Mouse (Mus musculus): ENCODE data around the gene Mtap. TPM values are rescaled to one million over a fixed set of nuclear protein-coding genes. Genes with fewer than 3 reads are reported as not detected.

The Mtap gene
- total and polyA plus RNA-seq, 3 experiments = 36.7 to 52.0 (median 45.4) TPM

- no peaks in the 10 kb centered on the region for H3K9me3 ChIP-seq (replicated peaks; ENCODE audit: insufficient read depth, low read length)
These were observed 36.1 kb downstream of the Mtap start for GRCm38 (mm10) chr4:89172873-89173605.

GRCm38 (mm10) chr4:89177514-89178307, 40.8 kb downstream of the Mtap start:
- TF ChIP-seq CHD2 (IDR thresholded peaks at IDR 0.05; ENCODE audit: low read length) (no peak), MXI1 (IDR thresholded peaks at IDR 0.05; ENCODE audit: low read depth, low read length) (no peak), MYC (IDR thresholded peaks at IDR 0.05; ENCODE audit: low read depth, low read length) (no peak), RCOR1 (IDR thresholded peaks at IDR 0.05; ENCODE audit: low read depth, low read length) (no peak), MAZ (IDR thresholded peaks at IDR 0.05; ENCODE audit: low read depth, low read length) (no peak), TBP (IDR thresholded peaks at IDR 0.05; ENCODE audit: low read depth, low read length) (no peak)
- no peak overlapping the region for H3K4me3 ChIP-seq (ENCODE audit: control insufficient read depth in 1 of 2, insufficient read depth in 1 of 2, low read depth in 2 of 2, low read length in 2 of 2)
- DNase-seq (ENCODE audit: low read depth, low spot score) = no peak
- H3K79me2 ChIP-seq (ENCODE audit: control insufficient read depth, insufficient read depth, low read length, poor library complexity) = no peaks in the 10 kb centered on the region
- peaks cover 0 to 5% of the 10 kb centered on the region in 2 experiments; a peak in 2 of 4 replicates for H3K36me3 ChIP-seq (ENCODE audit: control insufficient read depth in 1 of 2, insufficient read depth in 2 of 2, low read length in 2 of 2)
- H3K27ac ChIP-seq (ENCODE audit: control insufficient read depth, low read depth, low read length) = no peak overlapping the region
- H3K4me1 ChIP-seq (ENCODE audit: control insufficient read depth in 1 of 2, insufficient read depth in 2 of 2, low read length in 2 of 2) = no peaks in the 10 kb centered on the region
- H3K9me3 ChIP-seq (replicated peaks; ENCODE audit: insufficient read depth, low read length) = no peaks in the 10 kb centered on the region
- no peaks in the 10 kb centered on the region for H3K27me3 ChIP-seq (ENCODE audit: control insufficient read depth in 1 of 2, insufficient read depth in 2 of 2, low read length in 2 of 2)
- no peak overlapping the region for H3K9ac ChIP-seq (ENCODE audit: control insufficient read depth, low read depth, low read length, poor library complexity, severe bottlenecking)

More at GRCm38 (mm10) chr4:89172873-89173605, 36.1 kb downstream of the Mtap start:
- Histone ChIP-seq H3K79me2 (ENCODE audit: control insufficient read depth, insufficient read depth, low read length, poor library complexity) (no peaks in the 10 kb centered on the region), H3K4me1 (ENCODE audit: control insufficient read depth in 1 of 2, insufficient read depth in 2 of 2, low read length in 2 of 2) (no peaks in the 10 kb centered on the region), H3K27ac (ENCODE audit: control insufficient read depth, low read depth, low read length) (no peak overlapping the region), H3K36me3 (ENCODE audit: control insufficient read depth in 1 of 2, insufficient read depth in 2 of 2, low read length in 2 of 2) (peaks cover 0 to 9% of the 10 kb centered on the region in 2 experiments; a peak in 2 of 4 replicates), H3K27me3 (ENCODE audit: control insufficient read depth in 1 of 2, insufficient read depth in 2 of 2, low read length in 2 of 2) (no peaks in the 10 kb centered on the region), H3K4me3 (ENCODE audit: control insufficient read depth in 1 of 2, insufficient read depth in 1 of 2, low read depth in 2 of 2, low read length in 2 of 2) (no peak overlapping the region), H3K9ac (ENCODE audit: control insufficient read depth, low read depth, low read length, poor library complexity, severe bottlenecking) (no peak overlapping the region)
- DNase-seq (ENCODE audit: low read depth, low spot score) = no peak
- TF ChIP-seq MAFK (IDR thresholded peaks at IDR 0.05; ENCODE audit: borderline replicate concordance, low read depth, low read length) = no peak
- no peak for TF ChIP-seq RCOR1 (IDR thresholded peaks at IDR 0.05; ENCODE audit: low read depth, low read length)
- no peak for TF ChIP-seq KAT2A (conservative IDR thresholded peaks at IDR 0.05; ENCODE audit: low read depth, low read length)
- no peak for TF ChIP-seq TAL1 (IDR thresholded peaks at IDR 0.05; ENCODE audit: low read length)
- no peak for TF ChIP-seq CTCF (IDR thresholded peaks at IDR 0.05 in 2 of 3, conservative IDR thresholded peaks at IDR 0.05 in 1 of 3; ENCODE audit: control insufficient read depth in 1 of 3, insufficient read depth in 1 of 3, low read depth in 2 of 3, low read length in 3 of 3, poor library complexity in 1 of 3, severe bottlenecking in 1 of 3)
- TF ChIP-seq POLR2A (IDR thresholded peaks at IDR 0.05; ENCODE audit: control insufficient read depth in 1 of 2, insufficient read depth in 1 of 2, low read depth in 1 of 2, low read length in 2 of 2, poor library complexity in 1 of 2) = no peak
- no peak for TF ChIP-seq SMC3 (IDR thresholded peaks at IDR 0.05; ENCODE audit: low read depth, low read length)
- TF ChIP-seq ZKSCAN1 (IDR thresholded peaks at IDR 0.05; ENCODE audit: low read depth, low read length) = no peak
- no peak for TF ChIP-seq MXI1 (IDR thresholded peaks at IDR 0.05; ENCODE audit: low read depth, low read length)
- no peak for TF ChIP-seq MAX (IDR thresholded peaks at IDR 0.05; ENCODE audit: low read length)
- TF ChIP-seq E2F4 (IDR thresholded peaks at IDR 0.05; ENCODE audit: borderline replicate concordance, low read depth, low read length) = no peak
- TF ChIP-seq GABPA (IDR thresholded peaks at IDR 0.05; ENCODE audit: low read depth, low read length) = no peak
- TF ChIP-seq MAZ (IDR thresholded peaks at IDR 0.05; ENCODE audit: low read depth, low read length) = no peak
- TF ChIP-seq USF1 (IDR thresholded peaks at IDR 0.05; ENCODE audit: low read depth, low read length) = no peak
- no peak for TF ChIP-seq POLR2AphosphoS5 (IDR thresholded peaks at IDR 0.05; ENCODE audit: borderline replicate concordance, low read depth, low read length)

Data from MEL (cell line).